Mouse (Mus musculus): ENCODE data around the gene Hoxd1.

DNA sequence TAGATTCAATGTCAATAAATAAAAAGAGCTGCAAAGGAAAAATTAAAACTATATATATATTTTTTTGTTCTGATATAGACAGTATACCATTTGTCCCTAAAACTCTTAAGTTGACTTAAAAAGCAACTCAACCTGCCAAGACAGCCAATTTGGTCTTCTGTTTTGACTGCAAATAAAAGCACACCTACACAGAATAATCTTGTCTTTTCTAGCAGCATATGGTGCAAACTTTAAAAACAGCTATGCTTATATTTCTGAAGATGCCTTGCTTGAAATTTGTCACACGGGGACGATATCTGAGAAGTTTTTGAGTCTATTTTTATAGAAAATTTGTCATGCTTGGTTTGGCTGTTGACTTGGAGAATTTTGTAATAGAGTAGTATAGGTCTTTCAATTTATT, 11.6 kb downstream of the Hoxd1 start:
- TF ChIP-seq CTCF (IDR thresholded peaks at IDR 0.05), result no peak
- no peak for TF ChIP-seq EP300 (IDR thresholded peaks at IDR 0.05; ENCODE audit: insufficient read depth, low read depth, low read length)
- TF ChIP-seq POLR2A (IDR thresholded peaks at IDR 0.05; ENCODE audit: insufficient read depth, low read depth, low read length), result no peak
